ENCODE assay signal across 29 mouse cellular contexts in the genomic region with DNA sequence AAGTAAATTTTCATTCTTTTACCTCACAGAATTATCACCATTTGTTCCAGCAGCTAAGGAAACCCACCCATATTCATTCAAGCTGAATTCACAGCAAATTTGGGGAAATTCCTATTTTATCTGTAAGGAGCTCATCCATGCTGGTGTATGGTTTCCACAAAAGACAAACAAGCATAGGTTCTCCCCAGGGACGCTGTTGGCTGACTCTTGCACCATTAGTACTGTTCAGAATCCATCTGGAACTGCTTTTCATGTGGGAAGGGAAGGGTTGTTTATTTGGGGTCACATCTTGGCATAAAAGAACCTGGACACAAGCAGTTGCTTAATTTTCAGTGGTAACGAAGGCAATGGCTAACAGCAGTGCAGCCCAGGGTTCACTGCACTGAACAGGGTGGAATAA.
DNase-seq lines count a peak whose midpoint lies in the region; ATAC-seq lines count a peak whose summit lies in the region.
"Had no signal": no experiment of that assay in that cellular context is flagged by ENCODE, and none has a peak within 500 bp of the region (broad histone marks: within the 10 kb centered on the region; RNA-seq: fewer than 3 reads in every experiment).

No protein-coding gene starts in this region.

- no peaks in the 10 kb centered on the region for H3K9me3 ChIP-seq in embryonic facial prominence, embryonic 14.5 days (ENCODE audit: control insufficient read depth, low read length)
- H3K9me3 ChIP-seq: embryonic facial prominence, embryonic 13.5 days; forebrain, embryonic 10.5 days; forebrain, embryonic 13.5 days; heart, embryonic 10.5 days; heart, embryonic 13.5 days had no signal

- intact Hi-C loops in left cerebral cortex, postnatal 4 days (cut with DNase I): no loop called here
- intact Hi-C loops in left cerebral cortex, postnatal 14 days (cut with DNase I): no loop called here

- H3K4me2 ChIP-seq in embryonic facial prominence, embryonic 14.5 days (ENCODE audit: low read depth, low read length): no peak overlapping the region
- H3K4me2 ChIP-seq: embryonic facial prominence, embryonic 13.5 days; forebrain, embryonic 13.5 days; heart, embryonic 13.5 days; hindbrain, embryonic 14.5 days had no signal

- no peak for ATAC-seq in embryonic facial prominence, embryonic 14.5 days (ENCODE audit: low read depth)
- ATAC-seq: activated CD4-positive, CD25-positive, alpha-beta regulatory T cell, adult 4 months; CD4-positive, CD25-positive, alpha-beta regulatory T cell, adult 4 months; forebrain, embryonic 13.5 days; forebrain, embryonic 16.5 days; hindbrain, postnatal 0 days; inflammation-experienced regulatory T-cells, adult 6 months; intestine, embryonic 16.5 days had no signal

- H3K9ac ChIP-seq in embryonic facial prominence, embryonic 14.5 days (ENCODE audit: low read depth, low read length): no peak overlapping the region
- H3K9ac ChIP-seq: embryonic facial prominence, embryonic 13.5 days; forebrain, embryonic 13.5 days; heart, embryonic 13.5 days; hindbrain, embryonic 14.5 days had no signal

- no peaks in the 10 kb centered on the region for H3K36me3 ChIP-seq in embryonic facial prominence, embryonic 14.5 days (ENCODE audit: control insufficient read depth, insufficient read depth, low read length)
- H3K36me3 ChIP-seq: embryonic facial prominence, embryonic 13.5 days; forebrain, embryonic 10.5 days; heart, embryonic 10.5 days; heart, embryonic 13.5 days had no signal

- no peak overlapping the region for H3K27ac ChIP-seq in embryonic facial prominence, embryonic 14.5 days (replicated peaks; ENCODE audit: low read depth, low read length)
- H3K27ac ChIP-seq: embryonic facial prominence, embryonic 13.5 days; forebrain, embryonic 10.5 days; forebrain, embryonic 13.5 days; heart, adult 2 months; heart, embryonic 10.5 days; heart, embryonic 13.5 days; hindbrain, embryonic 14.5 days; hindbrain, postnatal 0 days had no signal

- H3K4me3 ChIP-seq in embryonic facial prominence, embryonic 14.5 days (ENCODE audit: low read depth, low read length): no peak overlapping the region
- H3K4me3 ChIP-seq: embryonic facial prominence, embryonic 13.5 days; forebrain, embryonic 10.5 days; forebrain, embryonic 13.5 days; heart, adult 2 months; heart, embryonic 10.5 days; heart, embryonic 13.5 days had no signal

- peak; percentile 23 for DNase-seq in embryo, embryonic 10 days (ENCODE audit: low spot score)
- DNase-seq in embryo, embryonic 9.5 days (ENCODE audit: extremely low spot score): no peak
- DNase-seq in left cerebral cortex, postnatal 4 days: peak; percentile 21
- DNase-seq in left cerebral cortex, postnatal 14 days (ENCODE audit: low spot score in 2 of 2): no peak
- peak; percentile 58 for DNase-seq in embryonic facial prominence, embryonic 14.5 days (ENCODE audit: low spot score)
- no peak for DNase-seq in natural killer cell, adult 2 months (ENCODE audit: low spot score in 2 of 2)
- DNase-seq: adrenal gland, postnatal 10 days; adrenal gland, postnatal 36 days; cerebellum, adult 18-20 months; cerebellum, adult 9-10 months; cerebellum, postnatal 25 days; gastrocnemius, postnatal 10 days; gastrocnemius, postnatal 36 days; heart, adult 2 months; heart, postnatal 14 days; heart, postnatal 4 days; kidney, adult 18-20 months had no signal

- peaks cover 4% of the 10 kb centered on the region; the same call in 1 of the 2 replicates for H3K4me1 ChIP-seq in embryonic facial prominence, embryonic 14.5 days (ENCODE audit: control insufficient read depth, insufficient read depth, low read length)
- H3K4me1 ChIP-seq: embryonic facial prominence, embryonic 13.5 days had no signal

- WGBS in embryonic facial prominence, embryonic 14.5 days: 53% methylated on average over 2 of the region's 2 CpGs

- H3K27me3 ChIP-seq in embryonic facial prominence, embryonic 14.5 days (replicated peaks; ENCODE audit: control insufficient read depth, insufficient read depth, low read length): no peaks in the 10 kb centered on the region
- H3K27me3 ChIP-seq: forebrain, embryonic 13.5 days; heart, embryonic 13.5 days had no signal

Comparison
In these comparisons a context has a peak if more than half of its experiments do, and no peak if none do; other contexts are left out.
1. DNase-seq: peak in embryo, embryonic 10 days (single experiment), left cerebral cortex, postnatal 4 days (single experiment) and embryonic facial prominence, embryonic 14.5 days (single experiment); none in embryo, embryonic 9.5 days (single experiment), left cerebral cortex, postnatal 14 days (0 of 2) and natural killer cell, adult 2 months (0 of 2).